In the genomic region with DNA sequence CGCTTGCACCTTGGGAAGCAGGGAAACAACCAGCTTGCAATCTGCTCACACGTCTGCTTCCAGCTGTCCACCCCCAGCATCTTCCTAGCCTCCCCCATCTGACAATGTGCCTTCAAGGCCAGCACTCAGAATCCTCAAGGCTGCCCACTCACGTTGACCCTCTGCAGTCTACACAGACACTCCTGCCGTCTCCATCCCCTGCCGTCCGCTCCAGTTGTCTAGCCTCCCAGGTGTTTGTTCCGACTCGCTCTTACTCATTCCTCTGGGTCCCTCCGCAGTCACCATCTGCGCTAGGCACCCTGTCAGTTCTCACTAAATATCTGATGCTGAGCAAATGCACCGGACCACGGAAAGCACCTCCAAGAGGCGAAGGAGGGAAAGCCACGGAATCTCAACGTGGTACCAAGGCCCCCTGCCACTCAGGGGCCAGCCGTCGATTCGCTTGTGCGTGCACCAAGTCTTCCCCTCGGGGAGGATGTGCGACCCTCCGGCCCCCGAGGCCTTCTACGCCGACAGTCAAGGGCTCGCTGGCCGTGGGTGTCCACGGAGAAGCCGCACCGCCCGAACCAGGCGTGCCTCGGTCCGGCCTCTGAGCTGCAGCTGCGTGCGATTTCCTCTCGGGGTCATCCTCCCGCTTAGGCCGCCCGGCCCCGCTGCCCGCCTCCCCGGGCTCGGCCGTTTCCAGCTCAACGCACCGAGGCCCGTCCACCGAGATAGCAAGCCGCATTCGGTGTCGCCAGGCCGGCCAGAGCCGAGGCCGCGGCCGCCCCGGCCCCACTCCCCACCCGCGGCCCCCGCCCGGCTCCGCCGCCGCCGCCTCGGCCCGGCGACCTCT, we compare ENCODE assay signal across 8 mouse cellular contexts. TPM values are rescaled to one million over a fixed set of nuclear protein-coding genes. Genes with fewer than 3 reads are reported as not detected.
DNase-seq lines count a peak whose midpoint lies in the region; ATAC-seq lines count a peak whose summit lies in the region.

No protein-coding gene starts in this region.

- WGBS in intestine, embryonic 14.5 days, result 1% methylated on average over 68 of the region's 69 CpGs

- peak overlapping the region; percentile 94 for H3K9ac ChIP-seq in intestine, embryonic 14.5 days (ENCODE audit: low read length)

- DNase-seq in adipocyte (ENCODE audit: low spot score), result peak; percentile 53
- DNase-seq in embryo, embryonic 11 days, result peak; percentile 80
- DNase-seq in gastrocnemius, postnatal 25 days, result peak; percentile 56
- DNase-seq in intestine, embryonic 14.5 days (ENCODE audit: low spot score), result peak; percentile 86
- peak; percentile 25 to 64 for DNase-seq in left cerebral cortex, adult 9 months (ENCODE audit: low spot score in 2 of 2)
- peak; percentile 66 for DNase-seq in right cerebral cortex, adult 18-20 months
- peak; percentile 40 to 72 for DNase-seq in urinary bladder, adult 18-20 months (ENCODE audit: low spot score in 2 of 2)

- H3K27ac ChIP-seq in intestine, embryonic 14.5 days (ENCODE audit: low read depth), result peak overlapping the region; percentile 96

- no peaks in the 10 kb centered on the region for H3K27me3 ChIP-seq in intestine, embryonic 14.5 days (replicated peaks; ENCODE audit: control insufficient read depth, insufficient read depth, low read length)

- peak overlapping the region; percentile 85 for H3K4me3 ChIP-seq in intestine, embryonic 14.5 days (ENCODE audit: low read depth, low read length)

- H3K9me3 ChIP-seq in intestine, embryonic 14.5 days (ENCODE audit: control insufficient read depth, low read length), result no peaks in the 10 kb centered on the region

- H3K4me1 ChIP-seq in intestine, embryonic 14.5 days (replicated peaks; ENCODE audit: control insufficient read depth, insufficient read depth, low read length), result peaks cover 14% of the 10 kb centered on the region

- peak overlapping the region; percentile 67 for H3K4me2 ChIP-seq in intestine, embryonic 14.5 days (ENCODE audit: low read length)

- ATAC-seq in intestine, embryonic 14.5 days (replicated peaks; ENCODE audit: low FRiP score, low TSS enrichment, low read depth), result peak; percentile 53
- ATAC-seq in megakaryocyte, adult 5-6 weeks (ENCODE audit: poor library complexity, severe bottlenecking), result peak; percentile 65

- H3K36me3 ChIP-seq in intestine, embryonic 14.5 days (ENCODE audit: control insufficient read depth, insufficient read depth, low read length), result no peaks in the 10 kb centered on the region

RNA-seq across cellular contexts. Expression of a gene that starts 0.7 kb away (rescaled TPM):
- 10 to 100 TPM; 10.4 to 10.5 TPM for total RNA-seq in gastrocnemius, postnatal 25 days (2021)
- polyA plus RNA-seq in intestine, embryonic 14.5 days (2014; fragmentation: Nextera tagmentation; extraction: Ambion mirVana), result 19.6 and 19.8 TPM in 2 replicates
- 21.3 and 26.9 TPM in 2 replicates for total RNA-seq in megakaryocyte, adult 5-6 weeks (2015)
- 12.5 and 13.0 TPM in 2 replicates for total RNA-seq in megakaryocyte, adult 5-6 weeks (2017)

Comparison
In these comparisons a context has a peak if more than half of its experiments do, and no peak if none do; other contexts are left out.
1. Peak in every context shown above with its lines: DNase-seq, ATAC-seq, H3K4me3 ChIP-seq and H3K27ac ChIP-seq.